Mouse (Mus musculus) midbrain, embryonic 10.5 days (tissue): ENCODE data around the gene Slc25a13. TPM values are rescaled to one million over a fixed set of nuclear protein-coding genes. Genes with fewer than 3 reads are reported as not detected.

Experiments used
- DNase-seq: peaks from one replicate; pipeline ENCODE4 v3.0.0-alpha.2; 2017; ENCODE audit warnings: low spot score
- H3K27ac ChIP-seq: fragments of 300-500 bp; sonication (generic); replicated peaks from 2 replicates; pipeline ENCODE4 v1.5.1; 2016; ENCODE audit warnings: mild to moderate bottlenecking
- H3K27me3 ChIP-seq: fragments of 300-500 bp; sonication (generic); 2 replicates; pipeline ENCODE4 v1.6.1; 2016; ENCODE audit warnings: low read depth, mild to moderate bottlenecking; ENCODE audit not compliant: poor library complexity, severe bottlenecking
- H3K36me3 ChIP-seq: fragments of 300-500 bp; sonication (generic); 2 replicates; pipeline ENCODE4 v1.6.1; 2016; ENCODE audit warnings: mild to moderate bottlenecking, moderate library complexity
- H3K4me1 ChIP-seq: fragments of 300-500 bp; sonication (generic); 2 replicates; pipeline ENCODE4 v1.6.1; 2016
- H3K4me3 ChIP-seq: fragments of 300-500 bp; sonication (generic); 2 replicates; pipeline ENCODE4 v1.5.1; 2016; ENCODE audit warnings: mild to moderate bottlenecking, moderate library complexity
- H3K9me3 ChIP-seq: fragments of 300-500 bp; sonication (generic); replicated peaks from 2 replicates; pipeline ENCODE4 v1.6.1; 2016; ENCODE audit warnings: mild to moderate bottlenecking
- WGBS: fragments of 180-500 bp; shearing (Covaris S2); methylation state at CpG from one replicate; pipeline ENCODE4 v1.1.7; 2016; 5-methylcytosine and 5-hydroxymethylcytosine counted together
- polyA plus RNA-seq: library from polyadenylated mRNA; unstranded; fragments of >200 nt; fragmentation: Nextera tagmentation; extraction: Ambion mirVana; gene quantifications from 2 replicates; pipeline ENCODE4 v1.2.1, GENCODE M21; 2016

Gene Slc25a13
- polyA plus RNA-seq, 1 experiment from 2014 or later, result 47.4 TPM

- 96% methylated on average over 4 of the region's 4 CpGs for WGBS
- H3K27me3 ChIP-seq, result no peaks in the 10 kb centered on the region
- H3K9me3 ChIP-seq, result no peaks in the 10 kb centered on the region
- H3K27ac ChIP-seq, result no peak overlapping the region
- H3K36me3 ChIP-seq, result peaks cover 19% of the 10 kb centered on the region; the same call in 1 of the 2 replicates
- no peaks in the 10 kb centered on the region for H3K4me1 ChIP-seq
- H3K4me3 ChIP-seq, result no peak overlapping the region
- no peak for DNase-seq
Measured at GRCm38 (mm10) chr6:6120841-6121240, 96.1 kb downstream of the Slc25a13 start.

GRCm38 (mm10) chr6:6115771-6116170, 101.2 kb downstream of the Slc25a13 start:
- Histone ChIP-seq H3K9me3 (no peaks in the 10 kb centered on the region), H3K4me1 (peaks cover 9% of the 10 kb centered on the region), H3K27me3 (no peaks in the 10 kb centered on the region), H3K27ac (no peak overlapping the region), H3K4me3 (no peak overlapping the region), H3K36me3 (peaks cover 39% of the 10 kb centered on the region)
- 83% methylated on average over 8 of the region's 8 CpGs for WGBS
- no peak for DNase-seq

GRCm38 (mm10) chr6:6113776-6114175, 103.2 kb downstream of the Slc25a13 start:
- peaks cover 44% of the 10 kb centered on the region for H3K36me3 ChIP-seq
- WGBS, result 90% methylated on average over 7 of the region's 7 CpGs
- H3K27ac ChIP-seq, result no peak overlapping the region
- DNase-seq, result no peak
- peaks cover 13% of the 10 kb centered on the region for H3K4me1 ChIP-seq
- no peaks in the 10 kb centered on the region for H3K9me3 ChIP-seq
- no peak overlapping the region for H3K4me3 ChIP-seq
- no peaks in the 10 kb centered on the region for H3K27me3 ChIP-seq

GRCm38 (mm10) chr6:6112767-6113528, 104.0 kb downstream of the Slc25a13 start:
- Histone ChIP-seq H3K27me3 (no peaks in the 10 kb centered on the region), H3K9me3 (no peaks in the 10 kb centered on the region), H3K4me3 (no peak overlapping the region), H3K36me3 (peaks cover 52% of the 10 kb centered on the region), H3K27ac (0 out of 2 replicates have a peak overlapping the region, but pooled peaks have one; percentile 1), H3K4me1 (peaks cover 17% of the 10 kb centered on the region)
- WGBS, result 62% methylated on average over 10 of the region's 10 CpGs
- no peak for DNase-seq

- DNase-seq, result no peak
- H3K4me3 ChIP-seq, result no peak overlapping the region
- no peaks in the 10 kb centered on the region for H3K9me3 ChIP-seq
- no peak overlapping the region for H3K27ac ChIP-seq
- H3K4me1 ChIP-seq, result peaks cover 33% of the 10 kb centered on the region
- peaks cover 36% of the 10 kb centered on the region for H3K36me3 ChIP-seq
- no peaks in the 10 kb centered on the region for H3K27me3 ChIP-seq
- 73% methylated on average over 5 of the region's 5 CpGs for WGBS
Measured at GRCm38 (mm10) chr6:6107419-6107966, 109.5 kb downstream of the Slc25a13 start.

GRCm38 (mm10) chr6:6105586-6105985, 111.4 kb downstream of the Slc25a13 start:
- 76% methylated on average over 9 of the region's 9 CpGs for WGBS

GRCm38 (mm10) chr6:6103469-6103868, 113.5 kb downstream of the Slc25a13 start:
- H3K27me3 ChIP-seq, result no peaks in the 10 kb centered on the region
- H3K4me1 ChIP-seq, result peaks cover 25% of the 10 kb centered on the region
- no peak for DNase-seq
- 51% methylated on average over 2 of the region's 2 CpGs for WGBS
- no peaks in the 10 kb centered on the region for H3K9me3 ChIP-seq
- H3K27ac ChIP-seq, result no peak overlapping the region
- H3K4me3 ChIP-seq, result no peak overlapping the region
- H3K36me3 ChIP-seq, result peaks cover 35% of the 10 kb centered on the region

More at GRCm38 (mm10) chr6:6105586-6105985, 111.4 kb downstream of the Slc25a13 start:
- Histone ChIP-seq H3K27ac (no peak overlapping the region), H3K36me3 (peaks cover 40% of the 10 kb centered on the region), H3K27me3 (no peaks in the 10 kb centered on the region), H3K4me1 (peaks cover 28% of the 10 kb centered on the region), H3K4me3 (no peak overlapping the region), H3K9me3 (no peaks in the 10 kb centered on the region)
- no peak for DNase-seq

GRCm38 (mm10) chr6:6101605-6102004, 115.4 kb downstream of the Slc25a13 start:
- 80% methylated on average over 4 of the region's 4 CpGs for WGBS
- Histone ChIP-seq H3K4me3 (no peak overlapping the region), H3K27me3 (no peaks in the 10 kb centered on the region), H3K36me3 (peaks cover 25% of the 10 kb centered on the region; the same call in 1 of the 2 replicates), H3K27ac (no peak overlapping the region), H3K4me1 (peaks cover 16% of the 10 kb centered on the region), H3K9me3 (no peaks in the 10 kb centered on the region)
- no peak for DNase-seq

- no peak overlapping the region for H3K27ac ChIP-seq
- DNase-seq, result no peak
- H3K4me1 ChIP-seq, result peaks cover 16% of the 10 kb centered on the region
- 88% methylated on average over 9 of the region's 9 CpGs for WGBS
- no peak overlapping the region for H3K4me3 ChIP-seq
- no peaks in the 10 kb centered on the region for H3K27me3 ChIP-seq
- H3K36me3 ChIP-seq, result peaks cover 30% of the 10 kb centered on the region
- no peaks in the 10 kb centered on the region for H3K9me3 ChIP-seq
Measured at GRCm38 (mm10) chr6:6100892-6101480, 116.0 kb downstream of the Slc25a13 start.

- Histone ChIP-seq H3K36me3 (peaks cover 20% of the 10 kb centered on the region), H3K4me3 (no peak overlapping the region), H3K27me3 (no peaks in the 10 kb centered on the region), H3K4me1 (peaks cover 34% of the 10 kb centered on the region), H3K27ac (no peak overlapping the region), H3K9me3 (no peaks in the 10 kb centered on the region)
- DNase-seq, result no peak
- 86% methylated on average over 3 of the region's 3 CpGs for WGBS
Measured at GRCm38 (mm10) chr6:6093978-6094377, 123.0 kb downstream of the Slc25a13 start.

- no peak overlapping the region for H3K4me3 ChIP-seq
- no peaks in the 10 kb centered on the region for H3K9me3 ChIP-seq
- no peak for DNase-seq
- peaks cover 20% of the 10 kb centered on the region for H3K36me3 ChIP-seq
- no peaks in the 10 kb centered on the region for H3K27me3 ChIP-seq
- H3K27ac ChIP-seq, result no peak overlapping the region
- 64% methylated on average over 3 of the region's 3 CpGs for WGBS
- peaks cover 34% of the 10 kb centered on the region for H3K4me1 ChIP-seq
Measured at GRCm38 (mm10) chr6:6093522-6093921, 123.5 kb downstream of the Slc25a13 start.

- peak overlapping the region; percentile 63; the same call in 1 of the 2 replicates for H3K27ac ChIP-seq
- 30% methylated on average over 10 of the region's 10 CpGs for WGBS
- peaks cover 24% of the 10 kb centered on the region for H3K36me3 ChIP-seq
- DNase-seq, result peak; percentile 53
- H3K4me1 ChIP-seq, result peaks cover 34% of the 10 kb centered on the region
- no peak overlapping the region for H3K4me3 ChIP-seq
- H3K9me3 ChIP-seq, result no peaks in the 10 kb centered on the region
- H3K27me3 ChIP-seq, result no peaks in the 10 kb centered on the region
Measured at GRCm38 (mm10) chr6:6092497-6092896, 124.5 kb downstream of the Slc25a13 start.

- DNase-seq, result no peak
- Histone ChIP-seq H3K27ac (no peak overlapping the region), H3K4me3 (no peak overlapping the region), H3K4me1 (peaks cover 34% of the 10 kb centered on the region), H3K36me3 (peaks cover 28% of the 10 kb centered on the region), H3K27me3 (no peaks in the 10 kb centered on the region), H3K9me3 (no peaks in the 10 kb centered on the region)
- WGBS, result 78% methylated on average over 3 of the region's 3 CpGs
Measured at GRCm38 (mm10) chr6:6091016-6091415, 126.0 kb downstream of the Slc25a13 start.
